Mouse (Mus musculus) layer of hippocampus, adult 2 months (tissue): ENCODE data around the gene Adra2b. TPM values are rescaled to one million over a fixed set of nuclear protein-coding genes. Genes with fewer than 3 reads are reported as not detected.

Experiments used
- DNase-seq, 2 experiments: peaks; one replicate each; pipeline ENCODE4 v3.0.0; 2022; ENCODE audit warnings: low spot score in 2 of 2
- H3K27ac ChIP-seq: fragments of 200-600 bp; 2 replicates; pipeline ENCODE4 v1.8.1; 2022
- H3K4me3 ChIP-seq: fragments of 200-600 bp; 2 replicates; pipeline ENCODE4 v1.8.1; 2022; ENCODE audit warnings: mild to moderate bottlenecking
- CTCF ChIP-seq: fragments of 200-600 bp; conservative IDR thresholded peaks from 2 replicates; pipeline ENCODE4 v1.8.1; 2022; ENCODE audit warnings: antibody characterized with exemption, mild to moderate bottlenecking, moderate library complexity
- total RNA-seq, 2 experiments: library from RNA; stranded (reverse); gene quantifications; 2 replicates each; pipeline ENCODE4 v1.2.3; 2021

The Adra2b gene
- total RNA-seq, 2 experiments from 2014 or later, result 0.26 TPM; not detected in 1

DNA sequence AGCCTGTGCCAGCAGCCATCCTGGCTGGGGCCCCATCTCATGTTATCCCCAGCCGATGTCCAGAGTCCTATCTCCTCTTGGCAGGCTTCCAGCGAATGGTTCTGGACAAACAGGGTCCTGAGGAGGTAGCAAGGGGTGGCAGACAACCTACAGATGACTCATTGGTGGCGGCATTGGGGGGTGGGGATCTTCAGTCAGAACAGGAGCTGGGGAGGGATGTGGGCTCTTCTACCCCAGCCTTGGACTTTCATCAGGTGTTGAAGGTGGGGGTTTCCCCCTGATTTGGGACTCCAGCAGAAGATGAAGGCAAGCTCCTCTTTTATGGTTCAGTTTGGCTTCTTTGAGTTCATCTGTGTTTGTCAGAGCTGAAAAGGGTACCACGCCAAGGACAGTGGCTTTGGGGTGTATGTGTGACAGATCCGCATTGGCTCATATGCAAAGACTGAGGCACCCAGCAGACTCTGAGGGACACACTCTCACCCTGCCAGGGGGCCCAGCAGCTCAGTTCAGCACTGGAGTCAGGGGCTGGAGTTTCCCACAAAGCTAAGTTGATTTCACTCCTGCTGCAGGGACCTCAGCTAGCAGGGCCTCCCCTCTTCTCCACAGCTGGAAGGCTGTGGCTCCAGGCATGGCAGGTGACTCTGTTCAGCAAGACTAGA is 28.9 kb upstream of the Adra2b start:
- no peak for DNase-seq
- Histone ChIP-seq H3K27ac (no peak overlapping the region), H3K4me3 (no peak overlapping the region)
- TF ChIP-seq CTCF, result no peak

DNA sequence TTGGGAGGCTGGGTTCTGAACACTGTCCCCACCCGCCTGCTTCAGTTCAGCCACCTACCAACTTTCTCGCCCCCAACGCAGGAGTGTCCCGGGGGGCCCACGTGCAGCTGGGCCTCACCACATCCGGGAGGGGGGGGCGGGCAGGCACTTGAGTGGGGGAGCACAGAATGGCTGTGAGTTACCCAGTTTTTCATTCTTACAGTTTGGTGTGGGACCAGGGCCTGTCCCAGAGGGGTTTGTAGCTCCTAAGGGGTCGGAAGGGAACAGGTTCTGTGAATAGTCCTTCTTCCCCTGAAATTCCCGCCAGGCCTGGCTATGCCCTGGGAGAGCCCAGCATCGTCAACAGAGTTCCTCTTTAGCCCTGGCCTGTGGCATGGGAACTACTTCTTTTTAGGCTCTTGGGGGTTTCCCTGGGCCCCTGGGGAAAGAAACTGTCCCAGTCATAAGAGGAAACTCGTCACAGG is 27.9 kb upstream of the Adra2b start:
- no peak overlapping the region for H3K4me3 ChIP-seq
- no peak overlapping the region for H3K27ac ChIP-seq
- DNase-seq, result no peak
- TF ChIP-seq CTCF, result no peak

GRCm38 (mm10) chr2:127335767-127336496 is 27.1 kb upstream of the Adra2b start, which contains the start of gene Dusp2:
Gene Dusp2, plus strand, starts transcription at chr2:127336159.
- H3K27ac ChIP-seq, result peak within 1 kb of the TSS; percentile 75
- peak; percentile 49 to 64 for DNase-seq
- TF ChIP-seq CTCF, result no peak
- peak within 1 kb of the TSS; percentile 56 for H3K4me3 ChIP-seq

- Histone ChIP-seq H3K27ac (peak overlapping the region; percentile 75; the same call in 1 of the 2 replicates), H3K4me3 (peak overlapping the region; percentile 56)
- TF ChIP-seq CTCF, result no peak
- DNase-seq, result no peak
Measured at GRCm38 (mm10) chr2:127336497-127336832, 26.5 kb upstream of the Adra2b start.

- TF ChIP-seq CTCF, result no peak
- peak overlapping the region; percentile 56 for H3K4me3 ChIP-seq
- H3K27ac ChIP-seq, result 0 out of 2 replicates have a peak overlapping the region, but pooled peaks have one; percentile 75
- no peak for DNase-seq
Measured at GRCm38 (mm10) chr2:127336885-127337284, 26.1 kb upstream of the Adra2b start.

DNA sequence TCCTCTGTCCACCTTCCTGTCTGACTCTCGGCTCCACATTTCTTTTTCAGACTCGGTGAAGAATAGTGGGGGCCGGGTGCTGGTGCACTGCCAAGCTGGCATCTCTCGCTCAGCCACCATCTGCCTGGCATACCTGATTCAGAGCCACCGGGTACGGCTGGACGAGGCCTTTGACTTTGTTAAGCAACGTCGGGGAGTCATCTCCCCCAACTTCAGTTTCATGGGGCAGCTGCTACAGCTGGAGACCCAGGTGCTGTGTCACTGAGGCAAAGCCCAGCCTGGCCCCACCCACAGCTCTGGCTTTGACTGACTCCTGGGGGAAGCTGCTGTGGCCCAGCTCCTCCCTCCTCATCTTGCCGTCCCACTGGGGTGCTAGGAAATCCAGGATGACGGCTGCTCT is 25.5 kb upstream of the Adra2b start:
- TF ChIP-seq CTCF, result no peak
- DNase-seq, result no peak
- H3K4me3 ChIP-seq, result no peak overlapping the region
- H3K27ac ChIP-seq, result no peak overlapping the region

- TF ChIP-seq CTCF, result no peak
- no peak for DNase-seq
- Histone ChIP-seq H3K27ac (no peak overlapping the region), H3K4me3 (no peak overlapping the region)
Measured at GRCm38 (mm10) chr2:127338012-127338411, 25.0 kb upstream of the Adra2b start.

- Histone ChIP-seq H3K4me3 (no peak within 1 kb of the TSS), H3K27ac (no peak within 1 kb of the TSS)
- no peak for TF ChIP-seq CTCF
- no peak for DNase-seq
Measured at GRCm38 (mm10) chr2:127338416-127338815, 24.6 kb upstream of the Adra2b start, which contains the start of gene Astl. Gene Astl, plus strand, starts transcription at chr2:127338639.

GRCm38 (mm10) chr2:127338833-127339232 is 24.2 kb upstream of the Adra2b start:
- DNase-seq, result no peak
- H3K4me3 ChIP-seq, result no peak overlapping the region
- H3K27ac ChIP-seq, result no peak overlapping the region
- TF ChIP-seq CTCF, result no peak

GRCm38 (mm10) chr2:127339262-127339661 is 23.7 kb upstream of the Adra2b start:
- DNase-seq, result no peak
- no peak for TF ChIP-seq CTCF
- Histone ChIP-seq H3K4me3 (no peak overlapping the region), H3K27ac (no peak overlapping the region)

- no peak overlapping the region for H3K27ac ChIP-seq
- H3K4me3 ChIP-seq, result no peak overlapping the region
- DNase-seq, result peak; percentile 11 to 66
- TF ChIP-seq CTCF, result peak; percentile 96
Measured at GRCm38 (mm10) chr2:127341159-127341558, 21.8 kb upstream of the Adra2b start.

DNA sequence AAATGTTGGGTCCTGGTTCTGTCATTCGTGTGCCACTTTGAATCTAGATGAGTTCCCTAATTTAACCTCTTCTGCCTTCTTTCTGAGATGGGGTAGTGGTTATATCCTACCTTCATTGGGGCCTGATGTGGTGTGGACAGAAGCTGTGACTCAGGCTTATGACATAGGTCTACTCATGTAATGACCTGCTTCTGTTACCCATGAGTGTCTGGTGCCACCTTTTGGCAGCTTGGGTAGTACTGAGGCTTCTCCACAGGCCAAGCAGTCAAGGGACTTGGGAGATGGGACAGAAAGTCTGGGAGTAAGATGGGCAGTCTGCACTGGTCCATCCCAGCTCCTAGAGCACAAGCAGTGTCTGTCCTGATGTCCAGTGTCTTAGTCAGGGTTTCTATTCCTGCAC is 16.7 kb upstream of the Adra2b start:
- Histone ChIP-seq H3K4me3 (no peak overlapping the region), H3K27ac (no peak overlapping the region)
- DNase-seq, result no peak
- TF ChIP-seq CTCF, result peak; percentile 36

GRCm38 (mm10) chr2:127347147-127347985 is 15.6 kb upstream of the Adra2b start:
- DNase-seq, result no peak
- Histone ChIP-seq H3K4me3 (no peak overlapping the region), H3K27ac (no peak overlapping the region)
- no peak for TF ChIP-seq CTCF
